Mouse (Mus musculus) liver (tissue): ENCODE measurements around the gene Wfdc15a.

Experiments used
- DNase-seq: peaks from one replicate; pipeline ENCODE4 v3.0.0-alpha.2; 2020; ENCODE audit warnings: mixed read lengths

The Wfdc15a gene

GRCm38 (mm10) chr2:164175850-164176249, 24.1 kb downstream of the Wfdc15a start:
- no peak for DNase-seq

- DNase-seq = no peak
Observed at GRCm38 (mm10) chr2:164174649-164175395, 25.1 kb downstream of the Wfdc15a start.

GRCm38 (mm10) chr2:164173394-164173793, 26.5 kb downstream of the Wfdc15a start:
- no peak for DNase-seq

GRCm38 (mm10) chr2:164170902-164171301, 29.0 kb downstream of the Wfdc15a start, which contains the start of gene Kcns1:
Gene Kcns1, minus strand, starts transcription at chr2:164171113.
- no peak for DNase-seq

GRCm38 (mm10) chr2:164170326-164170725, 29.6 kb downstream of the Wfdc15a start:
- no peak for DNase-seq

- DNase-seq = no peak
Observed at GRCm38 (mm10) chr2:164168571-164168946, 31.4 kb downstream of the Wfdc15a start.

- DNase-seq = no peak
Observed at GRCm38 (mm10) chr2:164167752-164168570, 32.0 kb downstream of the Wfdc15a start.

- DNase-seq = no peak
Observed at GRCm38 (mm10) chr2:164164941-164165340, 35.0 kb downstream of the Wfdc15a start.

GRCm38 (mm10) chr2:164161515-164162055, 38.3 kb downstream of the Wfdc15a start:
- DNase-seq = no peak

GRCm38 (mm10) chr2:164158838-164159237, 41.1 kb downstream of the Wfdc15a start:
- no peak for DNase-seq

- no peak for DNase-seq
Observed at GRCm38 (mm10) chr2:164156158-164156557, 43.8 kb downstream of the Wfdc15a start.

- no peak for DNase-seq
Observed at GRCm38 (mm10) chr2:164154007-164154406, 45.9 kb downstream of the Wfdc15a start.

- no peak for DNase-seq
Observed at GRCm38 (mm10) chr2:164152341-164152740, 47.6 kb downstream of the Wfdc15a start.

GRCm38 (mm10) chr2:164150086-164150760, 49.7 kb downstream of the Wfdc15a start:
- DNase-seq = no peak
